Mouse (Mus musculus) kidney, adult 2 months (tissue): ENCODE measurements around the gene Rdh7. TPM values are rescaled to one million over a fixed set of nuclear protein-coding genes. Genes with fewer than 3 reads are reported as not detected.
"Not testable (repeated sequence)": the region's sequence is repeated elsewhere in the genome, so short reads cannot be mapped to it uniquely, and the experiment has no call there.

Experiments
- DNase-seq: peaks from one replicate; pipeline ENCODE4 v3.0.0; 2021
- H3K27ac ChIP-seq: fragments of 200-500 bp; 2 replicates; pipeline ENCODE4 v1.5.1; 2012; ENCODE audit warnings: low read depth, low read length, control low read depth, inconsistent platforms; ENCODE audit not compliant: insufficient read depth
- H3K27me3 ChIP-seq: fragments of 200-500 bp; replicated peaks from 2 replicates; pipeline ENCODE4 v1.6.1; 2012; ENCODE audit warnings: mild to moderate bottlenecking, moderate library complexity, low read length, inconsistent platforms; ENCODE audit not compliant: control insufficient read depth, insufficient read depth
- H3K36me3 ChIP-seq: fragments of 200-500 bp; 2 replicates; pipeline ENCODE4 v1.6.1; 2012; ENCODE audit warnings: mild to moderate bottlenecking, moderate library complexity, low read length, inconsistent platforms; ENCODE audit not compliant: control insufficient read depth, insufficient read depth
- H3K4me1 ChIP-seq: fragments of 200-500 bp; 2 replicates; pipeline ENCODE4 v1.6.1; 2011; ENCODE audit warnings: low read length; ENCODE audit not compliant: control insufficient read depth, insufficient read depth
- H3K4me3 ChIP-seq: fragments of 200-500 bp; 2 replicates; pipeline ENCODE4 v1.5.1; 2011; ENCODE audit warnings: mild to moderate bottlenecking, low read depth, low read length, control low read depth; ENCODE audit not compliant: insufficient read depth
- CTCF ChIP-seq: fragments of 200-500 bp; conservative IDR thresholded peaks from 2 replicates; pipeline ENCODE4 v1.5.1; 2011; ENCODE audit warnings: low read depth, mild to moderate bottlenecking, control low read depth, low read length, moderate library complexity, mixed read lengths; ENCODE audit not compliant: insufficient read depth, insufficient read length
- POLR2A ChIP-seq: fragments of 200-500 bp; IDR thresholded peaks from one replicate; pipeline ENCODE4 v1.6.1; 2011; ENCODE audit warnings: low read depth, low read length, control low read depth
- WGBS: fragments of 180-500 bp; shearing (Covaris S2); methylation state at CpG from one replicate; pipeline ENCODE4 v1.1.7; 2018; 5-methylcytosine and 5-hydroxymethylcytosine counted together
- polyA plus RNA-seq: library from polyadenylated mRNA; depleted of rRNA; stranded (reverse); fragments of >200 nt; gene quantifications from 2 replicates; pipeline ENCODE4 v1.2.3, GENCODE M21; 2012

Rdh7 gene
- polyA plus RNA-seq, 1 experiment, result 0.20 TPM

DNA sequence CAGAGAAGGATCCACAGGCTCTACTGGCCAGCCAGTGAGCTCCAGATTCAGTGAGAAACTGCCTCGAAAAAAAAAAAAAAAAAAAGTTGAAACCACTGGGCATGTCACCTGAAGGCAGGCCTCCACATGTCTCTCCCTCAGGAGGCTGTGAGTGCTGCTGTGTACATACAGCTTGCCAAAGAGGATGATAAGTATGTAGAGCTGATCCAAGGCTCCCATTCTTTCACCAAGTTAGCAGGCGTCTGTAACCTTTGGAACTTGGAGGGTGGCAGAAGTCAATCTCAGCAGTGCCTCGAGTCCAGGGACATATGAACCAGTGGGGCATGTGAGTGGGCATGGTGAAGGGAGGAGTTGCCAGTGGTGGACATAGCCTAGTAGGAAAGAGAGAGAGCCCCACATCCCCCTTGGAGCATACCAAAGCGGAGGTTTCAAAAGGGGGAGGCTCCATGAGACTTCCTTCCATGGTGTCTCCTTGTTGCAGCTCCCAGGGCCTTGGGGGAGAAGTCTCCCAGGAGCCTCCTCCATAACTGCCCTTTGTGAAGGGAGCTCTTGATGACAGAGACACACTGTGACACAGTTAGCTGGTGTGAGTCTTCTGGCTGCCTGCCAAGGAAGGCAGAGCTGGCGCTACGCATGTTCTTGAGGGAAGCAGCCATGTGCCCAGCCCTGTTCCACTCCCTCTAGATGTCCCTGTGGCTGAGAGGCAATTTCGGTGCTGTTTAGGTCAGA, 16.3 kb upstream of the Rdh7 start:
- H3K27ac ChIP-seq, result no peak overlapping the region
- peaks cover 13% of the 10 kb centered on the region; the same call in 1 of the 2 replicates for H3K4me1 ChIP-seq
- TF ChIP-seq POLR2A (no peak), CTCF (no peak)
- H3K36me3 ChIP-seq, result no peaks in the 10 kb centered on the region
- H3K4me3 ChIP-seq, result no peak overlapping the region
- 47% methylated on average over 7 of the region's 7 CpGs for WGBS
- H3K27me3 ChIP-seq, result no peaks in the 10 kb centered on the region
- DNase-seq, result peak; percentile 65

DNA sequence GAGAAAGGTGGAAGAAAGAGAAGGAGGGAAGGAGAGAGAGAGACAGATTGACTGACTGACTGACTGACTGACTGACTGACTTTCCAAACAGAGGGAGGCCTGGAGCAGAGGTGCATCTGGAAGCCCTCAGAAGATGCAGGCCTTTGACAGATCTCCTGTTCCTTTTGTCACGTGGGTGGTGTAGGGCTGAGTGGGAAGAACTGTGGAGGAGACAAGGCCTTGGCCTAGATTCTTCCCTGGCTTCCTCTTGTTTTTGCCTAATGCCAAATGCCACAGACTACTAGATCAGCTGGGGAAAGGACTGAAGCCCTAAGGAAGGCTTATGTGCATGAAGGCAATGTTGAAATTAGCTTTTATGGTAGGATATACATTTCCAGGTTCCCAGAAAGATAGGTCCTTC, 14.5 kb upstream of the Rdh7 start:
- H3K27ac ChIP-seq, result no peak overlapping the region
- TF ChIP-seq CTCF (no peak), POLR2A (no peak)
- no peaks in the 10 kb centered on the region for H3K36me3 ChIP-seq
- no peak for DNase-seq
- H3K4me3 ChIP-seq, result no peak overlapping the region
- WGBS, result 86% methylated on average over 1 of the region's 1 CpGs
- peaks cover 15% of the 10 kb centered on the region; the same call in 1 of the 2 replicates for H3K4me1 ChIP-seq
- no peaks in the 10 kb centered on the region for H3K27me3 ChIP-seq

DNA sequence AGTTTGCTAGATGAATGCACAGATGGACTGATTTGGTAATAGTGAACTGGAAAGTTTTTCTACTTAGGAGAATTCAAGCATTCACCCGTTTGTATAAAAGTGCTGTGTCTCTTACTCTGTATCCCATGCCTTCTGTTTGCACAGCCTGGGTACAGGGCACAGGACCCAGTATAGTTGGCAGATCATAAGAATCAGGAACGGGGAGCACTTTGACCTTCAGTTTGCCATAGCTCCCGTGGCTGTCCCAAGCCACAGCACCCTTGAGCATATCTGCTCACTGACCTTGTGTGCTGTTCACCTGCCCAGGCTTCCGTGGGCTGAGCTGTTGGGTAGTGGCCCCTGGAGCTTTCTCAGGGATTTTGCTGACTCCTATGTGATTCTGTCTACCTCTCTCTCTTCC, 13.1 kb upstream of the Rdh7 start:
- Histone ChIP-seq H3K4me3 (no peak overlapping the region), H3K4me1 (peaks cover 15% of the 10 kb centered on the region; the same call in 1 of the 2 replicates), H3K36me3 (no peaks in the 10 kb centered on the region), H3K27me3 (no peaks in the 10 kb centered on the region), H3K27ac (no peak overlapping the region)
- no peak for TF ChIP-seq CTCF
- no peak for DNase-seq
- 49% methylated on average over 4 of the region's 4 CpGs for WGBS

DNA sequence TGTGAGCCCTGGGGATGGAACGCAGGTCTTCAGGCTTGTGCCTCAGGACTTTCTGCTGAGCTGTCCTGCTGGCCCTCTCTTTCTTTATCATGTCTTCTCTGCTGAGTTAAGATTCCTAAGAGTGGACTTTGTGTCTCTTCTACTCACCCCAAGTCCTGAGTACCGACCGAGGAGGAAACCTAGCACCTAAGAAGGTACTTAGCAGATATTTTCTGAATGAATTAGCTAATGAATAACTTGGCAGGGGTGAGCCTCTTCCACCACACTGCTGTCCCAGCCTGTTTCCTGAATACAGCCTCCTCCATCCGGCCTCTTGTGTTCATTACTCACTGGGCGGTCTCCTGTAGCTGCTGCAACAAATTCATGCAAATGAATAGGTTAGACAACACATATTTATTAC, 11.2 kb upstream of the Rdh7 start:
- H3K27ac ChIP-seq, result no peak overlapping the region
- 30% methylated on average over 5 of the region's 5 CpGs for WGBS
- DNase-seq, result peak; percentile 82
- H3K4me3 ChIP-seq, result no peak overlapping the region
- TF ChIP-seq POLR2A (no peak), CTCF (no peak)
- H3K27me3 ChIP-seq, result no peaks in the 10 kb centered on the region
- peaks cover 10% of the 10 kb centered on the region; the same call in 1 of the 2 replicates for H3K4me1 ChIP-seq
- H3K36me3 ChIP-seq, result no peaks in the 10 kb centered on the region

DNA sequence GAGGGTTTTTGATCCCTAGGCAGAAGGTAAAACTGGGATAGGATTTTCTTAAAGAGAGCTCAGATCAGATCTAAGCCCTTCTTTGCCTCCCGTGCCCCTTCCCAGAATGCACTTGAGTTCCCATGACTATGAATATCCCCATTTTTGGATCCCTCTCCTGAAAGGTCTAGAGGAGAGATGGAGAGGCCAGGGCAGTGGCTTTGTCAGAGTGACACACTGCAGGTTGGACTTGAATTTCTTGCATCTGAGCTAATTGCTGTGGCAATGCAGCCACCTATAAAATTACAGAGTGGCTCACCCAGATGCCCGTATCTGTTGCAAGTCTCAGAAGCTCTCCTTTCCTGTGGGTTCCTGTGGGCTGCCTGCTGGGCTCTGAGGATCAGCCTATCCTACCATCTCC, 9.6 kb upstream of the Rdh7 start, which contains the start of gene Sdr9c7:
Sdr9c7 (plus strand) TSS at position 301 of the 400 bp plus-strand sequence.
- TF ChIP-seq POLR2A, result no peak
- TF ChIP-seq CTCF, result no peak
- no peak within 1 kb of the TSS for H3K27ac ChIP-seq
- no peak for DNase-seq
- peaks cover 9% of the 10 kb centered on the region; the same call in 1 of the 2 replicates for H3K4me1 ChIP-seq
- H3K4me3 ChIP-seq, result no peak within 1 kb of the TSS
- H3K36me3 ChIP-seq, result no peaks in the 10 kb centered on the region
- 93% methylated on average over 2 of the region's 2 CpGs for WGBS
- no peaks in the 10 kb centered on the region for H3K27me3 ChIP-seq

DNA sequence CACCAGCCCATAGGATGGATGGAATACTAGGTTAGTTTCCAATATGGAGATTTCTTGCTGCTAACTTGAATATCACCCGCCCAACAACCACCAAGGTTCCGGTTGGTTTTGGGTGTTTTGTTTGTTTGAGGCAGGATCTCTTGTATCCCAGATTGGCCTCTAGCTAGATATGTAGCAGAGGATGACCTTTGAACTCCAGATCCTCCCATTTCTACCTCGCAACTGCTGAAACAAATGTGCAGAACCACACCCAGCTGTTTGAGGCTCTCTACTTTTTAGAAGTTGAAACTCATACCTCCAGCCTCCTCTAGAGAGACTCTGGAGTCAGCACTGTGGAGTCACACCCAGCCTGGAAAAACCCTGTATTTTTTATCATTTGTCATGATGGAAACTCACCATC, 8.9 kb upstream of the Rdh7 start:
- Histone ChIP-seq H3K27ac (no peak overlapping the region), H3K4me1 (peaks cover 11% of the 10 kb centered on the region; the same call in 1 of the 2 replicates), H3K4me3 (no peak overlapping the region), H3K27me3 (no peaks in the 10 kb centered on the region), H3K36me3 (no peaks in the 10 kb centered on the region)
- peak; percentile 38 for DNase-seq
- TF ChIP-seq POLR2A (no peak), CTCF (no peak)
- 77% methylated on average over 3 of the region's 3 CpGs for WGBS

DNA sequence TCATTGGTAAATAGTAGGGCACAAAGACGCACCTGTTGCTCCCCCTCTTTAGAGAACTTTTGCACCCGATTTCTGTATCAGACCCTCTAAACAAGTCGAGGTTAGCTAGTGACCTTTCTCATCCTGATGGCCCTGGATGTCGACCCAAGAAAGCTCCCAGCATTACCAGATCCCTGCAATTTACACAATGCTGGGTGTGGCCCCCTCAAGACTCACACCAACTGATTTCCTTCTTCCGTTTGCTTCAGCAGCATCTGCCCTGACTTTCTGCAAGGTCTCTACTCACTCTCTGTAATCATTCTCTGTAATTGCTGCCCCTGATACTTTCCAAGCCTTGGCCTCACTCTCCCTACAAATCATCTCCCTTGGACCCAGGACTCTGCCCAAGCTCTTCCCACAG, 8.1 kb upstream of the Rdh7 start:
- Histone ChIP-seq H3K4me1 (peaks cover 8% of the 10 kb centered on the region; the same call in 1 of the 2 replicates), H3K27me3 (no peaks in the 10 kb centered on the region), H3K36me3 (no peaks in the 10 kb centered on the region), H3K4me3 (no peak overlapping the region), H3K27ac (no peak overlapping the region)
- no peak for DNase-seq
- WGBS, result 72% methylated on average over 5 of the region's 5 CpGs
- TF ChIP-seq CTCF (no peak), POLR2A (no peak)

DNA sequence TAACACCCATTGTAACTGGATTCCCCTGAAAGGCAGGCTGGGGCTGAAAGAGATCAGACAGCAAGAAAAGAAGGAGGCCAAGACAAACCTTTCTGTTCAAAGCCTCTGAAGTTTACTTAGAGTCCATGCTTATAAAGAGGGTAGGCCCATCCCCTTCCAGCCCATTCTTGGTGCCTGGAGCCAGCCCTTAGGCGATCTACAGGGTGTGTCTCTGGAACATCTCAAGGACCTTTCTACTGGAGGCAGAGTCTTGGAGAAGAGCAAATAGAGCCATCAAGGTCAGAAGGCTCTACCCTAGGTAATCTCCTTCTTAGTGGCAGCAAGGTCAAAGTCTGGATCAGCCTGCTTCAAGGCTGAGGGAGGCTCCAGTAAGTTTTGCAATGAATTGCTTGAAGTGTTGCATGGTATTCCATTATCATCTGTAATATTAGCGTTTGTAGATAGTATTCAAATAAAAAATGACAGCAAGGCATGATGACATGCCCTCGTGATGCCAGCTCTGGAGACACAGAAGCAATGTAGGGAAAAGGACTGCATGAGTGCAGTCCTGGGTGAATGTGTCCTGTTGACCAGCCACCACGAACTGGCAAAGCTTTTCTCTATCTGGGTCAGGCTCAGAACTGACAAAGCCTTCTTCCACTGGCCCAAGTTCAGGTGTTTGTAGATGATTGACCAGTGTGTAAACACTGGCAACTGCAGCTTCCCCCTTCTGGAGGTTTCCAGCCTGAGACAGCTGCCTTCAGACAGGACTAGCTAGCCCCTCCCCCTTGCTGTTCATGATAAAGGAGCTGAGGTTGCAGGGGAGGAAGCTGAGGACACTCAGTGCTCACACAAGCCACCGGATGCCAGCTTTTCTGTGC, 4.8 kb upstream of the Rdh7 start:
- H3K4me1 ChIP-seq, H3K36me3 ChIP-seq, H3K4me3 ChIP-seq, H3K27me3 ChIP-seq: not testable (repeated sequence)
- DNase-seq, result peak; percentile 94
- WGBS, result 30% methylated on average over 5 of the region's 5 CpGs
- peak overlapping the region; percentile 26; the same call in 1 of the 2 replicates for H3K27ac ChIP-seq
